Mouse (Mus musculus) intestine, postnatal 0 days (tissue): Measurements from ENCODE around the gene Smim11. TPM values are rescaled to one million over a fixed set of nuclear protein-coding genes. Genes with fewer than 3 reads are reported as not detected.

Experiments used
- ATAC-seq: fragments of 200-750 bp; cut with Nextera tagmentation; 2 replicates; pipeline ENCODE4 v1.8.0; 2017; ENCODE audit warnings: mild to moderate bottlenecking, moderate TSS enrichment, moderate library complexity
- H3K27ac ChIP-seq: fragments of 300-500 bp; sonication (generic); 2 replicates; pipeline ENCODE4 v1.5.1; 2014; ENCODE audit warnings: mild to moderate bottlenecking, low read depth, low read length, moderate library complexity
- H3K27me3 ChIP-seq: fragments of 300-500 bp; sonication (generic); replicated peaks from 2 replicates; pipeline ENCODE4 v1.6.1; 2014; ENCODE audit warnings: low read length, mixed read lengths; ENCODE audit not compliant: control insufficient read depth, insufficient read depth
- H3K36me3 ChIP-seq: fragments of 300-500 bp; sonication (generic); 2 replicates; pipeline ENCODE4 v1.6.1; 2014; ENCODE audit warnings: mild to moderate bottlenecking, moderate library complexity; ENCODE audit not compliant: control insufficient read depth, insufficient read depth
- H3K4me1 ChIP-seq: fragments of 300-500 bp; sonication (generic); replicated peaks from 2 replicates; pipeline ENCODE4 v1.6.1; 2014; ENCODE audit warnings: antibody characterized with exemption, low read length, mixed read lengths; ENCODE audit not compliant: control insufficient read depth, insufficient read depth
- H3K4me2 ChIP-seq: fragments of 300-500 bp; sonication (generic); replicated peaks from 2 replicates; pipeline ENCODE4 v1.6.1; 2014; ENCODE audit warnings: low read depth, mild to moderate bottlenecking, moderate library complexity
- H3K4me3 ChIP-seq: fragments of 300-500 bp; sonication (generic); 2 replicates; pipeline ENCODE4 v1.5.1; 2014; ENCODE audit warnings: low read depth, low read length
- H3K9ac ChIP-seq: fragments of 300-500 bp; sonication (generic); 2 replicates; pipeline ENCODE4 v1.6.1; 2014; ENCODE audit warnings: mild to moderate bottlenecking, low read depth, low read length
- H3K9me3 ChIP-seq: fragments of 300-500 bp; sonication (generic); 2 replicates; pipeline ENCODE4 v1.6.1; 2016; ENCODE audit warnings: mixed run types; ENCODE audit not compliant: control insufficient read depth
- CTCF ChIP-seq: sonication (generic); IDR thresholded peaks from 2 replicates; pipeline ENCODE4 v1.5.1; 2016; ENCODE audit warnings: low read depth, mild to moderate bottlenecking, control low read depth, antibody characterized with exemption, moderate library complexity
- WGBS: fragments of 180-500 bp; shearing (Covaris S2); extraction: QIAGEN DNeasy Blood & Tissue Kit; methylation state at CpG from one replicate; pipeline ENCODE4 v1.1.7; 2014; 5-methylcytosine and 5-hydroxymethylcytosine counted together
- polyA plus RNA-seq: library from polyadenylated mRNA; unstranded; fragments of >200 nt; fragmentation: Nextera tagmentation; extraction: Ambion mirVana; gene quantifications from 2 replicates; pipeline ENCODE4 v1.2.1, GENCODE M21; 2015

Smim11 gene
- polyA plus RNA-seq, 1 experiment from 2014 or later: 93.0 TPM

- H3K27me3 ChIP-seq: no peaks in the 10 kb centered on the region
- no peaks in the 10 kb centered on the region for H3K9me3 ChIP-seq
- 39% methylated on average over 7 of the region's 7 CpGs for WGBS
- no peaks in the 10 kb centered on the region for H3K4me1 ChIP-seq
- H3K9ac ChIP-seq: no peak overlapping the region
- H3K4me2 ChIP-seq: no peak overlapping the region
- TF ChIP-seq CTCF: no peak
- no peak for ATAC-seq
- no peak overlapping the region for H3K4me3 ChIP-seq
- H3K27ac ChIP-seq: no peak overlapping the region
- H3K36me3 ChIP-seq: no peaks in the 10 kb centered on the region
Measured at GRCm38 (mm10) chr16:92324309-92325061, 23.4 kb downstream of the Smim11 start.

DNA sequence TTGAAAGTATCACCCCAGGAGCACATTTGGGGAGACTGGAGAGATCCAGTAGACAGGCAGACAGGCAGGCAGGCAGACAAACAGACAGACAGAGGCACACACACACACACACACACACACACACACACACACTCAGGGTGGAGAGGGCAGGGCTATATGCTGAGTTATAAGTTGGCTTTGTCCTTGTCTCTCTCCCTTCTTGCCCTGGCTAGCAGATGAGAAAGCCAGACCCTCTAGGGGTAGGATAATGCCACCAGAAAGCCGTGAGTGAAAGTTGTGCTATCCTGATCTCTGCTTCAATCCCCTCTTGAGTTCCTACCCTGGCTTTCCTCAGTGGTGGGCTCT, 23.9 kb downstream of the Smim11 start:
- no peak overlapping the region for H3K4me2 ChIP-seq
- WGBS: 59% methylated on average over 1 of the region's 1 CpGs
- no peaks in the 10 kb centered on the region for H3K9me3 ChIP-seq
- no peak overlapping the region for H3K4me3 ChIP-seq
- ATAC-seq: no peak
- no peaks in the 10 kb centered on the region for H3K4me1 ChIP-seq
- no peaks in the 10 kb centered on the region for H3K27me3 ChIP-seq
- no peak overlapping the region for H3K27ac ChIP-seq
- H3K36me3 ChIP-seq: no peaks in the 10 kb centered on the region
- no peak overlapping the region for H3K9ac ChIP-seq
- TF ChIP-seq CTCF: no peak

DNA sequence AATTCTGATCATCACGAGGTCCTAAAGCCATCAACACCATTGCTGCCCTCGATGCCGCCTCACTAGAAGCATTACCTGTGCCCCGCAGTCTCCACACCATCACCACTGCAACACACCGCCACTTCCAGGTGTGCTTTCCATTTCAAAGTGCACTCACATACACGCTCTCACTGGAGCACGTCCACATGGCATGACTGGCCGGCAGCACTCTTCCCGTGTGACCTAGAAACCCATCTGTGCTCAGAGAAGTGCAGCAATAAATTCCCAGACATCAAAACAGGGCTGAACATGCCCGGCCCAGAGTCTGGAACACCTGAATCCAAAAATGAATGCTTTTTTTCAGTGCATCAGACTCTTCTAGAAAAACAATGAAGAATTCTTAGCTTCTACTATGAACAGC, 26.8 kb downstream of the Smim11 start:
- H3K9ac ChIP-seq: no peak overlapping the region
- WGBS: 83% methylated on average over 10 of the region's 10 CpGs
- no peak overlapping the region for H3K4me2 ChIP-seq
- no peak overlapping the region for H3K4me3 ChIP-seq
- ATAC-seq: no peak
- H3K27me3 ChIP-seq: no peaks in the 10 kb centered on the region
- no peaks in the 10 kb centered on the region for H3K36me3 ChIP-seq
- H3K4me1 ChIP-seq: no peaks in the 10 kb centered on the region
- no peak overlapping the region for H3K27ac ChIP-seq
- no peaks in the 10 kb centered on the region for H3K9me3 ChIP-seq
- no peak for TF ChIP-seq CTCF

GRCm38 (mm10) chr16:92330966-92331365, 29.9 kb downstream of the Smim11 start:
- H3K4me3 ChIP-seq: no peak overlapping the region
- H3K27me3 ChIP-seq: no peaks in the 10 kb centered on the region
- no peaks in the 10 kb centered on the region for H3K36me3 ChIP-seq
- TF ChIP-seq CTCF: no peak
- no peak overlapping the region for H3K9ac ChIP-seq
- H3K27ac ChIP-seq: no peak overlapping the region
- no peaks in the 10 kb centered on the region for H3K9me3 ChIP-seq
- H3K4me1 ChIP-seq: no peaks in the 10 kb centered on the region
- ATAC-seq: no peak
- WGBS: 85% methylated on average over 5 of the region's 5 CpGs
- no peak overlapping the region for H3K4me2 ChIP-seq

DNA sequence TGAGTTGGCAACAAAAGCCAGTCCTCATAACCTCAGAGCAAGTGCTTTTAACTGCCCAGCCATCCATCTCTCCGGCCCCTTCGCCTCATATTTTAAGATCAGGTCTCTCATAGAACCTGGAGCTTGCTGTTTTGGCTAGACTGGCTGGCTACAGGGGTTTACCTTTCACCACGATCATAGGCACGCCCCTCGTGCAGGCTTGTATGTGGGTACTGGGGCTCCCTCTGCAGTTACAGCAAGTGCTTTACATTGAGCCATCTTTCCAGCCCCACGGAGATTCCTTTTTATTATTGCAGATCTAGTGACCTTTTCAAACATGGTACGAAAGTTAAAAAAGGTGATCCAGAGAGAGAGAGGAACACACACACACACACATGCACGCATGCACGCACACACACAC, 33.5 kb downstream of the Smim11 start:
- WGBS: 63% methylated on average over 9 of the region's 9 CpGs
- H3K4me2 ChIP-seq: no peak overlapping the region
- H3K27me3 ChIP-seq: no peaks in the 10 kb centered on the region
- H3K27ac ChIP-seq: no peak overlapping the region
- no peak for ATAC-seq
- no peak overlapping the region for H3K9ac ChIP-seq
- no peaks in the 10 kb centered on the region for H3K9me3 ChIP-seq
- no peak overlapping the region for H3K4me3 ChIP-seq
- H3K36me3 ChIP-seq: no peaks in the 10 kb centered on the region
- H3K4me1 ChIP-seq: no peaks in the 10 kb centered on the region
- peak; percentile 44 for TF ChIP-seq CTCF

- H3K4me1 ChIP-seq: no peaks in the 10 kb centered on the region
- TF ChIP-seq CTCF: peak; percentile 96
- H3K27me3 ChIP-seq: no peaks in the 10 kb centered on the region
- H3K4me2 ChIP-seq: peak overlapping the region; percentile 31
- H3K4me3 ChIP-seq: no peak overlapping the region
- H3K9ac ChIP-seq: no peak overlapping the region
- H3K27ac ChIP-seq: no peak overlapping the region
- ATAC-seq: peak; percentile 62; the same call in 1 of the 2 replicates
- 6% methylated on average over 9 of the region's 9 CpGs for WGBS
- no peaks in the 10 kb centered on the region for H3K36me3 ChIP-seq
- no peaks in the 10 kb centered on the region for H3K9me3 ChIP-seq
Measured at GRCm38 (mm10) chr16:92336280-92336679, 35.2 kb downstream of the Smim11 start.
